Mouse (Mus musculus) small intestine, adult 2 months (tissue): ENCODE measurements around the gene Gm20388. TPM values are rescaled to one million over a fixed set of nuclear protein-coding genes. Genes with fewer than 3 reads are reported as not detected.

Experiments
- H3K27ac ChIP-seq: fragments of 200-500 bp; 2 replicates; pipeline ENCODE4 v1.5.1; 2012; ENCODE audit warnings: low read depth, low read length, control low read depth, inconsistent platforms; ENCODE audit not compliant: insufficient read depth
- H3K27me3 ChIP-seq: fragments of 200-500 bp; 2 replicates; pipeline ENCODE4 v1.6.1; 2012; ENCODE audit warnings: mild to moderate bottlenecking, moderate library complexity, low read length, inconsistent platforms; ENCODE audit not compliant: control insufficient read depth, insufficient read depth
- H3K36me3 ChIP-seq: fragments of 200-500 bp; 2 replicates; pipeline ENCODE4 v1.6.1; 2012; ENCODE audit warnings: mild to moderate bottlenecking, low read length, control low read depth, inconsistent platforms; ENCODE audit not compliant: control insufficient read depth, insufficient read depth
- H3K4me1 ChIP-seq: fragments of 200-500 bp; 2 replicates; pipeline ENCODE4 v1.6.1; 2012; ENCODE audit warnings: low read length, inconsistent platforms, mixed read lengths; ENCODE audit not compliant: control insufficient read depth, insufficient read depth, insufficient read length
- H3K4me3 ChIP-seq: fragments of 200-500 bp; 2 replicates; pipeline ENCODE4 v1.5.1; 2012; ENCODE audit warnings: low read depth, mild to moderate bottlenecking, control low read depth, inconsistent platforms, low read length, moderate library complexity
- CTCF ChIP-seq: fragments of 200-500 bp; IDR thresholded peaks from 2 replicates; pipeline ENCODE4 v1.5.1; 2012; ENCODE audit warnings: low read depth, mild to moderate bottlenecking, control low read depth, inconsistent platforms, low read length, moderate library complexity, mixed read lengths; ENCODE audit not compliant: insufficient replicate concordance, insufficient read length; ENCODE audit errors: extremely low read depth
- POLR2A ChIP-seq: fragments of 200-500 bp; IDR thresholded peaks from 2 replicates; pipeline ENCODE4 v1.6.1; 2012; ENCODE audit warnings: low read depth, mild to moderate bottlenecking, control low read depth, inconsistent platforms, low read length, moderate library complexity
- WGBS: fragments of 180-500 bp; shearing (Covaris S2); methylation state at CpG from one replicate; pipeline ENCODE4 v1.1.7; 2018; 5-methylcytosine and 5-hydroxymethylcytosine counted together
- polyA plus RNA-seq: library from polyadenylated mRNA; depleted of rRNA; stranded (reverse); fragments of >200 nt; gene quantifications from 2 replicates; pipeline ENCODE4 v1.2.3, GENCODE M21; 2012

Gene Gm20388
- polyA plus RNA-seq, 1 experiment: 37.3 TPM

DNA sequence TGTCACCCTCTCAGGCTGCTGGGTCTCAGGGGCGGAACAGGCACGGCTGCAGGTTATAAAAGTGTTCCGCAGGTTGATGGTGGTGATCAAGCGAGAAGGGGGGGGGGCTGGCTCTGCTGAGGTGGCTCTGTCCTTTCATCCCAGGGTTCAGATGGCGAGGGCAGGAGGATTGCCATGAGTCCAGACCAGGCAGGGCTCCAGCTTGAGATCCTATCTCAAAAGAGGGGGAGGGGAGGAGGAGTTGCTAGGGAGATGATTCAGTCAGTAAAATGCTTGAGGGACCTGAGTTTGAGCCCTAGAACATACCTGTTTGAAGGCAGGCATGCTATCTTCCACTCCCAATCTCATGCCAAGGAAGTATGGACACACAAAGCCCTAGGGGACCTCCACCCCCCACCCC lies 649.9 kb downstream of the Gm20388 start:
- peaks cover 36% of the 10 kb centered on the region for H3K36me3 ChIP-seq
- H3K4me1 ChIP-seq: peaks cover 20% of the 10 kb centered on the region
- H3K4me3 ChIP-seq: no peak overlapping the region
- H3K27me3 ChIP-seq: no peaks in the 10 kb centered on the region
- WGBS: 92% methylated on average over 5 of the region's 5 CpGs
- TF ChIP-seq CTCF (no peak), POLR2A (no peak)
- H3K27ac ChIP-seq: no peak overlapping the region

- Histone ChIP-seq H3K36me3 (peaks cover 43% of the 10 kb centered on the region), H3K4me1 (peaks cover 20% of the 10 kb centered on the region), H3K4me3 (no peak overlapping the region), H3K27me3 (no peaks in the 10 kb centered on the region), H3K27ac (no peak overlapping the region)
- WGBS: 80% methylated on average over 22 of the region's 22 CpGs
- TF ChIP-seq POLR2A (no peak), CTCF (peak; percentile 48; the same call in 1 of the 2 replicates)
These were observed 651.1 kb downstream of the Gm20388 start for GRCm38 (mm10) chr8:120561539-120562435.

- 91% methylated on average over 18 of the region's 18 CpGs for WGBS
- TF ChIP-seq CTCF (no peak), POLR2A (no peak)
- Histone ChIP-seq H3K27ac (no peak overlapping the region), H3K4me1 (peaks cover 20% of the 10 kb centered on the region), H3K27me3 (no peaks in the 10 kb centered on the region), H3K4me3 (no peak overlapping the region), H3K36me3 (peaks cover 53% of the 10 kb centered on the region)
These were observed 652.2 kb downstream of the Gm20388 start for GRCm38 (mm10) chr8:120562680-120563347.

DNA sequence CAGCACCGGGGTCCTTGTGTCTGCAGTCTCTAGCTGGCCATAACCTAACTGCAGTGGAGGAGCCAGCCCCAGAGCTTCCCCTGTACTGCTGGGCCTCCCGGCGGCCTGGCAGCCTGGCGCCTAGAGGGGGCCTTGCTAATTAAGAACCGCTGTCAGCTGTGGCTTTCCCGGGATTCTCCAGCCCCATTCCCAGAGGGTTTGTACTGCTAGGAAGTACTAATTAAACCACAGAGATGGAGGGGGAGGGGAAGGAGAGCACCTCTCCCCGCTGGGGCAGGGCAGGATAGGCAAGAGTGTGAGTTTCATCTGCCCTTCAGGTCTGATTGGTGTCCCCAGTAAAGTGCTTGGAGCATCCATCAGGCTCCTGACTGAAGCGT lies 652.7 kb downstream of the Gm20388 start:
- no peak for TF ChIP-seq POLR2A
- no peak for TF ChIP-seq CTCF
- Histone ChIP-seq H3K27me3 (no peaks in the 10 kb centered on the region), H3K4me3 (no peak overlapping the region), H3K36me3 (peaks cover 58% of the 10 kb centered on the region), H3K4me1 (peaks cover 20% of the 10 kb centered on the region), H3K27ac (peak overlapping the region; percentile 39)
- 66% methylated on average over 8 of the region's 8 CpGs for whole genome bisulfite sequencing

DNA sequence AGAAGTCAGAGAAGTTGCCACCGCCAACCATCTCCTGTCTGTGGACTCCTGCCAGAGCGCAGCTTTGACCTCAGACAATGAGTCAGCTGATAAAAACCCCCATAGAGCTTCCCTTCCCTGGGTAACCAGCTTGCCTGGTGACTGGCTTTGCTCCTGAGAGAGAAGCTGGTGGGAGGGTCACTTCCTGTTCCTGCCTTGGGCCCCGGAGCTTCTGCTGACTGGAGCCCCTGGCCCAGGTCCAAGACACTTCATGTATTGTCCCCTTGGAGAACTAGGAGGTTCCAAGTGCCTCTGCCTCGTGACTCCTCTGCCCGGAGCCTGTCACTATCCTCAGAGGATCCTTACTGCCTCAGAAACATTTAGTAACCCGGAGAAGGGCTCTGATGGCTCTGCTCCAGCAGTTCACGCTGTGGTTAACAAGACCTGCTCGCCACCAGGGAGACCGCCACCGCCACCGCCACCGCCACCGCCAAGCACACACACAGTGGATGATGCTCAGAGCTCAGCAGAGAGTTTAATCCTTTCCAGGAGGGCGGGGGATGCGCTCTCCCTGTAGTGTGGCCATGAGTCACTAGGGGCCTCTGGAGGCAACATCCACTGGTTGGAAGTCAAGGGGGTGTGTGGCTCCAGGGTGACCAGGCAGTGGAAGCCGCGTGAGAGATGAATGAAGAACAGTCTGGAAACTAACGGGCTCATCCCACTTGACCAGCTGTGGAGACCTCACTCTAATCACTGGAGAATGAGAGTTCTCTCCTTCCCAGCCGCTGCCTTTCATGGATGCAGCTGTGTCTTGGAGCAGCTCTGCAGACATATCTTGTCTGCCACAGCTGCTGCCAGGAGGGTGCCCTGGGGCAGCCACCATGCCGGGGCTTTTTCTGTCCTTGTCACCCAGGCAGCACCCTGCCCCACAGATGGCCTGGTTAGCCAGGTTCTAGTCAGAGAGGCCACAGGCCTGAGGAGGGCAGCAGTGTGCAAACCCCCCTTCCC lies 653.5 kb downstream of the Gm20388 start:
- Histone ChIP-seq H3K27ac (peak overlapping the region; percentile 39), H3K4me3 (no peak overlapping the region), H3K27me3 (no peaks in the 10 kb centered on the region), H3K4me1 (peaks cover 20% of the 10 kb centered on the region), H3K36me3 (peaks cover 61% of the 10 kb centered on the region)
- 46% methylated on average over 20 of the region's 20 CpGs for WGBS
- TF ChIP-seq POLR2A (no peak), CTCF (no peak)

GRCm38 (mm10) chr8:120565151-120565711 lies 654.6 kb downstream of the Gm20388 start:
- H3K4me3 ChIP-seq: no peak overlapping the region
- no peak overlapping the region for H3K27ac ChIP-seq
- TF ChIP-seq CTCF (no peak), POLR2A (no peak)
- no peaks in the 10 kb centered on the region for H3K27me3 ChIP-seq
- 76% methylated on average over 7 of the region's 7 CpGs for WGBS
- peaks cover 20% of the 10 kb centered on the region for H3K4me1 ChIP-seq
- peaks cover 67% of the 10 kb centered on the region for H3K36me3 ChIP-seq
